Mouse (Mus musculus) mouse trophoblast stem cell (cell line): ENCODE results near the gene Hoxa10.

Source experiments
- in situ Hi-C, 2 experiments: fragments of 300-500 bp; cut with MseI, MboI; formaldehyde crosslinking; loops; 2 replicates in 1 of 2; 3 replicates in 1 of 2; pipeline ENCODE4 v1.15.1; 2025

The Hoxa10 gene

GRCm38 (mm10) chr6:52190906-52191810 lies 49.5 kb downstream of the Hoxa10 start, which contains the start of gene Hoxa4:
Hoxa4 (minus strand) TSS chr6:52191753.
- in situ Hi-C loops = no loop called here

- in situ Hi-C loops = no loop called here
Measured at GRCm38 (mm10) chr6:52190410-52190809, 50.2 kb downstream of the Hoxa10 start.

GRCm38 (mm10) chr6:52189909-52190308 lies 50.7 kb downstream of the Hoxa10 start:
- in situ Hi-C loops = no loop called here

GRCm38 (mm10) chr6:52189172-52189591 lies 51.5 kb downstream of the Hoxa10 start:
- in situ Hi-C loops = no loop called here

GRCm38 (mm10) chr6:52186500-52186899 lies 54.2 kb downstream of the Hoxa10 start:
- in situ Hi-C loops = no loop called here

- in situ Hi-C loops = no loop called here
Measured at GRCm38 (mm10) chr6:52185834-52186233, 54.8 kb downstream of the Hoxa10 start.

GRCm38 (mm10) chr6:52185222-52185621 lies 55.4 kb downstream of the Hoxa10 start:
- in situ Hi-C loops = no loop called here

GRCm38 (mm10) chr6:52184668-52185067 lies 56.0 kb downstream of the Hoxa10 start:
- in situ Hi-C loops = no loop called here

GRCm38 (mm10) chr6:52183311-52184080 lies 57.2 kb downstream of the Hoxa10 start:
- in situ Hi-C loops = no loop called here

GRCm38 (mm10) chr6:52182793-52183192 lies 57.9 kb downstream of the Hoxa10 start:
- in situ Hi-C loops = no loop called here

DNA sequence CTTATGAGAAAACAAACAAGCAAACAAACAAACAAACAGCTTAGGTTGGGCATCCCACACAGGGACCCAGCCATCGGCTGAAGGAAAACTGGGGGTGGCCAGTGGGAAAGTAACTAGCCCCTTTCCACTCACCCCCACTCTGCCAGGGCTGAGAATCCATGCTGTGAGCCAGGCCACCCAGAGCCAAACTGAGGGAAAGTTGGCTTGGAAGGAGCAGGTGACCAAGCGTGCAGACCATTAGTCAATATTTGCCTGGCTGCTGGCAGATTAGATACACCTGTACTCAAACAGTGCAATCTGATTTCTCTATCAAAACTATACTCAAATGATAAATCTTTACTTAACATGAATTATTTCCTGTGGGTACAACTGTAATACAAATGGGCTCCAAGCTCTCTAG lies 58.6 kb downstream of the Hoxa10 start:
- in situ Hi-C loops = no loop called here
